Mouse (Mus musculus): Measurements from ENCODE around the gene Trnt1.

GRCm38 (mm10) chr6:106747251-106747650 is 21.7 kb upstream of the Trnt1 start:
- TF ChIP-seq CTCF (IDR thresholded peaks at IDR 0.05; ENCODE audit: borderline replicate concordance, insufficient read depth, low read length) = no peak
- no peak for TF ChIP-seq POLR2A (IDR thresholded peaks at IDR 0.05; ENCODE audit: low read depth, low read length)

Data from embryonic fibroblast, embryonic 13.5 days (primary cell).